Mouse (Mus musculus): Measurements from ENCODE around the gene Mras. TPM values are rescaled to one million over a fixed set of nuclear protein-coding genes. Genes with fewer than 3 reads are reported as not detected.
A peak's percentile ranks its signal among the peaks of the same experiment; 100 is the strongest.

The Mras gene
- polyA plus RNA-seq, 1 experiment from 2014 or later: 8.1 TPM

GRCm38 (mm10) chr9:99459730-99460129 is 22.5 kb upstream of the Mras start:
- no peak for ATAC-seq (ENCODE audit: insufficient number of reproducible peaks, low FRiP score)
- H3K4me3 ChIP-seq: no peak overlapping the region
- H3K9ac ChIP-seq: no peak overlapping the region
- no peak overlapping the region for H3K27ac ChIP-seq (ENCODE audit: poor library complexity, severe bottlenecking)
- H3K27me3 ChIP-seq (replicated peaks): peaks cover 21% of the 10 kb centered on the region
- 84% methylated on average over 4 of the region's 4 CpGs for WGBS
- no peak overlapping the region for H3K4me2 ChIP-seq
- H3K4me1 ChIP-seq (replicated peaks): no peaks in the 10 kb centered on the region
- no peaks in the 10 kb centered on the region for H3K36me3 ChIP-seq
- H3K9me3 ChIP-seq (replicated peaks): no peaks in the 10 kb centered on the region

- WGBS: 39% methylated on average over 12 of the region's 12 CpGs
- Histone ChIP-seq H3K4me2 (no peak overlapping the region), H3K9ac (no peak overlapping the region), H3K4me1 (replicated peaks) (no peaks in the 10 kb centered on the region), H3K4me3 (no peak overlapping the region), H3K9me3 (replicated peaks) (no peaks in the 10 kb centered on the region), H3K27ac (ENCODE audit: poor library complexity, severe bottlenecking) (no peak overlapping the region), H3K36me3 (no peaks in the 10 kb centered on the region), H3K27me3 (replicated peaks) (peaks cover 25% of the 10 kb centered on the region)
- ATAC-seq (ENCODE audit: insufficient number of reproducible peaks, low FRiP score): no peak
Measured at GRCm38 (mm10) chr9:99458529-99459208, 21.5 kb upstream of the Mras start.

- Histone ChIP-seq H3K9me3 (replicated peaks) (no peaks in the 10 kb centered on the region; the same call in 1 of the 2 replicates), H3K4me3 (no peak overlapping the region), H3K4me1 (replicated peaks) (no peaks in the 10 kb centered on the region; the same call in 1 of the 2 replicates), H3K27me3 (replicated peaks) (peaks cover 46% of the 10 kb centered on the region), H3K4me2 (no peak overlapping the region), H3K9ac (no peak overlapping the region), H3K27ac (ENCODE audit: poor library complexity, severe bottlenecking) (no peak overlapping the region), H3K36me3 (no peaks in the 10 kb centered on the region)
- 73% methylated on average over 4 of the region's 4 CpGs for WGBS
- ATAC-seq (ENCODE audit: insufficient number of reproducible peaks, low FRiP score): no peak
Measured at GRCm38 (mm10) chr9:99454211-99454610, 17.0 kb upstream of the Mras start.

GRCm38 (mm10) chr9:99451161-99451560 is 14.0 kb upstream of the Mras start, which contains the start of gene Nme9:
Nme9 (plus strand) TSS chr9:99451475.
- no peak within 1 kb of the TSS for H3K9ac ChIP-seq
- WGBS: 7% methylated on average over 14 of the region's 14 CpGs
- no peaks in the 10 kb centered on the region for H3K36me3 ChIP-seq
- peak within 1 kb of the TSS; percentile 11 for H3K4me3 ChIP-seq
- ATAC-seq (ENCODE audit: insufficient number of reproducible peaks, low FRiP score): no peak
- peak within 1 kb of the TSS; percentile 18 for H3K4me2 ChIP-seq
- no peaks in the 10 kb centered on the region; the same call in 1 of the 2 replicates for H3K4me1 ChIP-seq (replicated peaks)
- H3K27ac ChIP-seq (ENCODE audit: poor library complexity, severe bottlenecking): no peak within 1 kb of the TSS
- no peaks in the 10 kb centered on the region; the same call in 1 of the 2 replicates for H3K9me3 ChIP-seq (replicated peaks)
- H3K27me3 ChIP-seq (replicated peaks): peaks cover 29% of the 10 kb centered on the region

- Histone ChIP-seq H3K9me3 (replicated peaks) (no peaks in the 10 kb centered on the region; the same call in 1 of the 2 replicates), H3K36me3 (no peaks in the 10 kb centered on the region), H3K27me3 (replicated peaks) (peaks cover 29% of the 10 kb centered on the region), H3K4me2 (no peak overlapping the region), H3K9ac (no peak overlapping the region), H3K27ac (ENCODE audit: poor library complexity, severe bottlenecking) (no peak overlapping the region), H3K4me3 (no peak overlapping the region), H3K4me1 (replicated peaks) (no peaks in the 10 kb centered on the region; the same call in 1 of the 2 replicates)
- ATAC-seq (ENCODE audit: insufficient number of reproducible peaks, low FRiP score): no peak
- 34% methylated on average over 9 of the region's 9 CpGs for WGBS
Measured at GRCm38 (mm10) chr9:99449886-99450647, 12.9 kb upstream of the Mras start.

- H3K9me3 ChIP-seq (replicated peaks): no peaks in the 10 kb centered on the region; the same call in 1 of the 2 replicates
Measured at GRCm38 (mm10) chr9:99447323-99447722, 10.1 kb upstream of the Mras start.

GRCm38 (mm10) chr9:99446259-99446658 is 9.1 kb upstream of the Mras start:
- Histone ChIP-seq H3K4me2 (no peak overlapping the region), H3K27me3 (replicated peaks) (peaks cover 8% of the 10 kb centered on the region), H3K36me3 (no peaks in the 10 kb centered on the region), H3K9ac (no peak overlapping the region), H3K4me3 (no peak overlapping the region), H3K9me3 (replicated peaks) (no peaks in the 10 kb centered on the region; the same call in 1 of the 2 replicates), H3K4me1 (replicated peaks) (no peaks in the 10 kb centered on the region; the same call in 1 of the 2 replicates), H3K27ac (ENCODE audit: poor library complexity, severe bottlenecking) (no peak overlapping the region)
- ATAC-seq (ENCODE audit: insufficient number of reproducible peaks, low FRiP score): no peak

More at GRCm38 (mm10) chr9:99447323-99447722, 10.1 kb upstream of the Mras start:
- Histone ChIP-seq H3K36me3 (no peaks in the 10 kb centered on the region), H3K4me3 (no peak overlapping the region), H3K27me3 (replicated peaks) (peaks cover 18% of the 10 kb centered on the region), H3K27ac (ENCODE audit: poor library complexity, severe bottlenecking) (no peak overlapping the region), H3K9ac (no peak overlapping the region), H3K4me2 (no peak overlapping the region), H3K4me1 (replicated peaks) (no peaks in the 10 kb centered on the region; the same call in 1 of the 2 replicates)
- ATAC-seq (ENCODE audit: insufficient number of reproducible peaks, low FRiP score): no peak
- WGBS: 63% methylated on average over 3 of the region's 3 CpGs

GRCm38 (mm10) chr9:99444590-99445178 is 7.5 kb upstream of the Mras start:
- no peak for ATAC-seq (ENCODE audit: insufficient number of reproducible peaks, low FRiP score)
- H3K4me1 ChIP-seq (replicated peaks): no peaks in the 10 kb centered on the region
- H3K36me3 ChIP-seq: no peaks in the 10 kb centered on the region
- no peak overlapping the region for H3K9ac ChIP-seq
- peaks cover under 1% of the 10 kb centered on the region; the same call in 1 of the 2 replicates for H3K27me3 ChIP-seq (replicated peaks)
- WGBS: 40% methylated on average over 8 of the region's 8 CpGs
- H3K9me3 ChIP-seq (replicated peaks): no peaks in the 10 kb centered on the region
- no peak overlapping the region for H3K4me3 ChIP-seq
- no peak overlapping the region for H3K4me2 ChIP-seq
- no peak overlapping the region for H3K27ac ChIP-seq (ENCODE audit: poor library complexity, severe bottlenecking)

- H3K27me3 ChIP-seq (replicated peaks): peaks cover 24% of the 10 kb centered on the region
- H3K4me2 ChIP-seq: no peak overlapping the region
- no peak overlapping the region for H3K27ac ChIP-seq (ENCODE audit: poor library complexity, severe bottlenecking)
- no peaks in the 10 kb centered on the region; the same call in 1 of the 2 replicates for H3K4me1 ChIP-seq (replicated peaks)
- H3K4me3 ChIP-seq: no peak overlapping the region
- no peaks in the 10 kb centered on the region for H3K9me3 ChIP-seq (replicated peaks)
- no peak for ATAC-seq (ENCODE audit: insufficient number of reproducible peaks, low FRiP score)
- H3K36me3 ChIP-seq: no peaks in the 10 kb centered on the region
- no peak overlapping the region for H3K9ac ChIP-seq
- 89% methylated on average over 4 of the region's 4 CpGs for WGBS
Measured at GRCm38 (mm10) chr9:99441647-99442433, 4.7 kb upstream of the Mras start.

GRCm38 (mm10) chr9:99440941-99441340 is 3.8 kb upstream of the Mras start:
- H3K4me1 ChIP-seq (replicated peaks): peaks cover under 1% of the 10 kb centered on the region; the same call in 1 of the 2 replicates
- no peak for ATAC-seq (ENCODE audit: insufficient number of reproducible peaks, low FRiP score)
- no peak overlapping the region for H3K4me3 ChIP-seq
- H3K36me3 ChIP-seq: no peaks in the 10 kb centered on the region
- no peak overlapping the region for H3K9ac ChIP-seq
- H3K27me3 ChIP-seq (replicated peaks): peaks cover 24% of the 10 kb centered on the region
- H3K4me2 ChIP-seq: no peak overlapping the region
- H3K9me3 ChIP-seq (replicated peaks): no peaks in the 10 kb centered on the region
- no peak overlapping the region for H3K27ac ChIP-seq (ENCODE audit: poor library complexity, severe bottlenecking)
- 62% methylated on average over 5 of the region's 5 CpGs for WGBS

All from heart, embryonic 12.5 days (tissue).